Mouse (Mus musculus): ENCODE results near the gene Afap1l2. TPM values are rescaled to one million over a fixed set of nuclear protein-coding genes. Genes with fewer than 3 reads are reported as not detected.

Afap1l2 gene
- polyA plus RNA-seq, 1 experiment: 0.90 TPM

DNA sequence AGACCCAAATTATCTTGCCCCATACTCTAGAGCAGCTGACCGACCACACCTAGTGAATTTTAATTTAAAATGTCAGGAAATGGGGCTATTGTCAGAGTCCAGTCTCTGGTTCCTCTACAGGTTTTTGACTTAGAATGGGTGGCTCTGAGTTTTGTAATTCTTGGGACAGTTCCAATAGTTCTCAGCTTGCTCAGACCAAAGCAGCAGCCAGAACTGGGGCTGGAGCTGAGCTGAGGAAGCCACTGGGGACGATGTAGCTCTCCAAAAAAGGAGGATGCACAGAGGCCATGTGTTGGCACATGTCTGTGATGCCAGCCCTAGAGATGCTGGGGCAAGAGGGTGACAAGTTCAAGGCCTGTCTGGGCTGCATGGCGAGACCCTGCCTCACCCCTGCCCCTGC, 78.6 kb downstream of the Afap1l2 start:
- no peak overlapping the region for H3ac ChIP-seq (ENCODE audit: control insufficient read depth, insufficient read length, low read depth)
- no peak overlapping the region for H3K4me3 ChIP-seq (ENCODE audit: insufficient read depth, poor library complexity, severe bottlenecking)
- H3K27me3 ChIP-seq (ENCODE audit: control insufficient read depth, insufficient read depth, insufficient read length): no peaks in the 10 kb centered on the region
- H3K79me2 ChIP-seq (ENCODE audit: control insufficient read depth, insufficient read depth): no peaks in the 10 kb centered on the region
- no peaks in the 10 kb centered on the region for H3K36me3 ChIP-seq (ENCODE audit: control insufficient read depth, insufficient read depth)
- TF ChIP-seq CTCF (IDR thresholded peaks at IDR 0.05; ENCODE audit: control insufficient read depth, insufficient read depth, insufficient read length): no peak
- no peak for TF ChIP-seq USF1 (IDR thresholded peaks at IDR 0.05; ENCODE audit: low read depth)
- TF ChIP-seq CEBPB (IDR thresholded peaks at IDR 0.05; ENCODE audit: low read depth): no peak
- TF ChIP-seq MYOG (IDR thresholded peaks at IDR 0.05; ENCODE audit: control insufficient read depth, extremely low read depth, insufficient read length): no peak
- no peak for TF ChIP-seq MYOD1 (IDR thresholded peaks at IDR 0.05; ENCODE audit: control insufficient read depth, insufficient read length, low read depth)
- no peak for TF ChIP-seq MAX (IDR thresholded peaks at IDR 0.05)
- no peak for TF ChIP-seq FOSL1 (IDR thresholded peaks at IDR 0.05; ENCODE audit: insufficient read depth, low read length, poor library complexity, severe bottlenecking)
- no peaks in the 10 kb centered on the region for H3K79me3 ChIP-seq (ENCODE audit: low read depth)

DNA sequence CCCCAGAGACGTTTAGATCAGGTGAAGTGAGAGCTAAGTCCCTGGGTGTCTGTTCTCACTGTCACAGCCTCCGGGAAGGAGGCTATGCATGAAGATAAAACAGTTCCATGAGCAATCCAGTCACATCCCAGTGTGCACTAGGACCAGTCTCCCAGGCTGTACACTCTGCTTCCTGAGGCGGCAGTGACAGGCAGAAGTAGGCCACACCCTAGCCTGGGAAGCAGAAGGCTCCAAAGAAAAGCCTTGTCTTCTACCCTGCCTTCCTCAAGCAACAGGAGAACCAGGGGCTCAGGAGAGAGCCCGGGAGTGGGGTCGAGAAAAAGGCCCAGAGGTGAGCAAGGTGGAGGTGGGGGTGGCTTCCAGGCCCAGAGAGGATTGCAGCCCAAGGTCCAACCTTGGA, 86.3 kb downstream of the Afap1l2 start:
- Histone ChIP-seq H3ac (ENCODE audit: control insufficient read depth, insufficient read length, low read depth) (no peak overlapping the region), H3K79me2 (ENCODE audit: control insufficient read depth, insufficient read depth) (no peaks in the 10 kb centered on the region), H3K36me3 (ENCODE audit: control insufficient read depth, insufficient read depth) (no peaks in the 10 kb centered on the region), H3K79me3 (ENCODE audit: low read depth) (no peaks in the 10 kb centered on the region), H3K27me3 (ENCODE audit: control insufficient read depth, insufficient read depth, insufficient read length) (no peaks in the 10 kb centered on the region), H3K4me3 (ENCODE audit: insufficient read depth, poor library complexity, severe bottlenecking) (no peak overlapping the region)
- TF ChIP-seq FOSL1 (IDR thresholded peaks at IDR 0.05; ENCODE audit: insufficient read depth, low read length, poor library complexity, severe bottlenecking): no peak
- no peak for TF ChIP-seq CEBPB (IDR thresholded peaks at IDR 0.05; ENCODE audit: low read depth)
- TF ChIP-seq MAX (IDR thresholded peaks at IDR 0.05): no peak
- no peak for TF ChIP-seq MYOG (IDR thresholded peaks at IDR 0.05; ENCODE audit: control insufficient read depth, extremely low read depth, insufficient read length)
- TF ChIP-seq USF1 (IDR thresholded peaks at IDR 0.05; ENCODE audit: low read depth): no peak
- TF ChIP-seq CTCF (IDR thresholded peaks at IDR 0.05; ENCODE audit: control insufficient read depth, insufficient read depth, insufficient read length): no peak
- no peak for TF ChIP-seq MYOD1 (IDR thresholded peaks at IDR 0.05; ENCODE audit: control insufficient read depth, insufficient read length, low read depth)

DNA sequence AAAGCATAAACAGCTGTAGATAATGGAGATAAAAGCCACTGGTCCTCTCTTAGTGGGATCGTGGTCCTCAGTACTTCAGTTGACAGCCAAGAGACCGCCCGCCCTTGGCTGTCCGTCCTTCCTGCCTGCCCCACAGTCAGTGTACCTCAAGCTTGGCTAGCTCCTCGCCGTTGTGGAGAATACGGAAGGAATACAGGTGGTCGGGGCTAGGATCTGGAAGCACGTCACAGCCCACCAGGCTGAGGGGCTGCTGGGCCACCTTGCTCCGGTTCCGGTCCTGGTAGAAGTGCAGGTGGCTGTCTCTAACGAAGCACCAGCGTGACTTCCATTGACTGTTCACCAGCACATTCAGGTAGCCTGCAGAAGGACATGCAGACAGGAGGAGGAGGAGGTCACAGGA, 87.8 kb downstream of the Afap1l2 start:
- H3K36me3 ChIP-seq (ENCODE audit: control insufficient read depth, insufficient read depth): no peaks in the 10 kb centered on the region
- no peaks in the 10 kb centered on the region for H3K27me3 ChIP-seq (ENCODE audit: control insufficient read depth, insufficient read depth, insufficient read length)
- no peaks in the 10 kb centered on the region for H3K79me3 ChIP-seq (ENCODE audit: low read depth)

DNA sequence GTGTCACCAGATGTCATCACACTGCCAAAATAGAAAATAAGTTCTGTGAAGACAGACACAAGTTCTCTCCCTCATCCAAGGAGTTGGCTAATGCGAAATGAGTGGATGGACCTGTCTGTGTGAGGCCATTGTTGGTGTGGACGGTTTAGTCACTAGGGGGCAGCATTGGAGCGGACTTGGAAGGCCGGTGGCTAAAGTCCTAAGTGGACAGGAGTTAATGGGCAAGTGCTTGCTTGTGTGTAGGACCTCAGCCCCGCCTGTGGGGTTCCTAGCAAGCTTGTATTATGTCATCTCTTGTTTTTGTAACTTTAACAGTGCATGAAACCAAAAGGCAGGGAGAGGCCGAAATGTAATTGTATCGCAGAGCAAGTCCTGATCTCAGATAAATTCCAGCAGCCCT, 88.4 kb downstream of the Afap1l2 start:
- Histone ChIP-seq H3K36me3 (ENCODE audit: control insufficient read depth, insufficient read depth) (no peaks in the 10 kb centered on the region), H3K4me3 (ENCODE audit: insufficient read depth, poor library complexity, severe bottlenecking) (no peak overlapping the region), H3K79me3 (ENCODE audit: low read depth) (no peaks in the 10 kb centered on the region), H3K79me2 (ENCODE audit: control insufficient read depth, insufficient read depth) (no peaks in the 10 kb centered on the region), H3K27me3 (ENCODE audit: control insufficient read depth, insufficient read depth, insufficient read length) (no peaks in the 10 kb centered on the region), H3ac (ENCODE audit: control insufficient read depth, insufficient read length, low read depth) (no peak overlapping the region)
- TF ChIP-seq CTCF (IDR thresholded peaks at IDR 0.05; ENCODE audit: control insufficient read depth, insufficient read depth, insufficient read length) (peak; percentile 90), FOSL1 (IDR thresholded peaks at IDR 0.05; ENCODE audit: insufficient read depth, low read length, poor library complexity, severe bottlenecking) (no peak)

More for the DNA sequence above, 87.8 kb downstream of the Afap1l2 start:
- TF ChIP-seq FOSL1 (IDR thresholded peaks at IDR 0.05; ENCODE audit: insufficient read depth, low read length, poor library complexity, severe bottlenecking): no peak
- no peak for TF ChIP-seq CTCF (IDR thresholded peaks at IDR 0.05; ENCODE audit: control insufficient read depth, insufficient read depth, insufficient read length)
- no peak for TF ChIP-seq MAX (IDR thresholded peaks at IDR 0.05)
- TF ChIP-seq CEBPB (IDR thresholded peaks at IDR 0.05; ENCODE audit: low read depth): no peak
- no peak for TF ChIP-seq MYOG (IDR thresholded peaks at IDR 0.05; ENCODE audit: control insufficient read depth, extremely low read depth, insufficient read length)
- no peak for TF ChIP-seq USF1 (IDR thresholded peaks at IDR 0.05; ENCODE audit: low read depth)
- TF ChIP-seq MYOD1 (IDR thresholded peaks at IDR 0.05; ENCODE audit: control insufficient read depth, insufficient read length, low read depth): no peak
- no peak overlapping the region for H3K4me3 ChIP-seq (ENCODE audit: insufficient read depth, poor library complexity, severe bottlenecking)
- no peak overlapping the region for H3ac ChIP-seq (ENCODE audit: control insufficient read depth, insufficient read length, low read depth)
- no peaks in the 10 kb centered on the region for H3K79me2 ChIP-seq (ENCODE audit: control insufficient read depth, insufficient read depth)

DNA sequence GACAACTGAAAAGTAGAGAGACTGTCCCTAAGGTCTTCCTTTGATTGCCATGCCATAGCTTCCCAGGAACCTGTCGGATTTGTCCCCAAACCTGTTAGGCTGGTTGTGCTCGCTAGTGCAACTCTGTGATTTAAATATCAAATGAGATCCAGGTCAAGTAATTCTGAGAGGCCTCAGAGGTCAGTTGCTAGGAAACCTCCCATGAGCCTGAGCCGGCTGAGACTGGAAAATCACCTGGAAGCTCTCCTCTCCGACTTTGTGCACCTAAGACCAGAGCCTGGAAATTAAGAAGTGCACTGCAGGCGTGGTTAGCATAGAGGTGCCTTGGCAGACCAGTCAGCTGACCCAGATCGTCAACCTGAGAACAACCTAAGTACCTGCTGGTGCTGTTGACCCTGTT, 92.9 kb downstream of the Afap1l2 start:
- Histone ChIP-seq H3ac (ENCODE audit: control insufficient read depth, insufficient read length, low read depth) (no peak overlapping the region), H3K27me3 (ENCODE audit: control insufficient read depth, insufficient read depth, insufficient read length) (peaks cover 3% of the 10 kb centered on the region), H3K4me3 (ENCODE audit: insufficient read depth, poor library complexity, severe bottlenecking) (no peak overlapping the region), H3K79me2 (ENCODE audit: control insufficient read depth, insufficient read depth) (no peaks in the 10 kb centered on the region), H3K79me3 (ENCODE audit: low read depth) (no peaks in the 10 kb centered on the region), H3K36me3 (ENCODE audit: control insufficient read depth, insufficient read depth) (no peaks in the 10 kb centered on the region)
- TF ChIP-seq MYOG (IDR thresholded peaks at IDR 0.05; ENCODE audit: control insufficient read depth, extremely low read depth, insufficient read length) (no peak), FOSL1 (IDR thresholded peaks at IDR 0.05; ENCODE audit: insufficient read depth, low read length, poor library complexity, severe bottlenecking) (no peak), CEBPB (IDR thresholded peaks at IDR 0.05; ENCODE audit: low read depth) (no peak), USF1 (IDR thresholded peaks at IDR 0.05; ENCODE audit: low read depth) (no peak), MYOD1 (IDR thresholded peaks at IDR 0.05; ENCODE audit: control insufficient read depth, insufficient read length, low read depth) (no peak), MAX (IDR thresholded peaks at IDR 0.05) (no peak)

DNA sequence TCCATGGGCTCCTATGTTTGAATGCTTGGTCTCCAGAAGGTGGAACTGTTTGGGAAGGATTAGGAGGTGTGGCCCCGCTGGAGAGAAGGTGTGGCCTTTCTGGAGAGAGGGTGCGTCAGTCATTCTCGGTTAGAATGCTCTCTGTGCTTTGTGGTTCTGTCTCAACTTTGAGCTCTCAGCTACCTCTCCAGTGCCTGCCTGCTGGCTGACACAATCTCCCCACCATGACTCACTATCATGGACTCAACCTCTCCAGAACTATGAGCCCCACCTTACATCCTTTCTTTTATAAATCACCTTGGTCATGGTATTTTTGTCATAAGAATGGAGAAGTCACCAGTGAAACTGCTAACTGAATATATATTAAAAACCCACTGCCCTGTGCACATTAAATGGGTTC, 93.4 kb downstream of the Afap1l2 start:
- TF ChIP-seq CTCF (IDR thresholded peaks at IDR 0.05; ENCODE audit: control insufficient read depth, insufficient read depth, insufficient read length): no peak
- TF ChIP-seq MAX (IDR thresholded peaks at IDR 0.05): no peak
- no peak for TF ChIP-seq FOSL1 (IDR thresholded peaks at IDR 0.05; ENCODE audit: insufficient read depth, low read length, poor library complexity, severe bottlenecking)
- TF ChIP-seq CEBPB (IDR thresholded peaks at IDR 0.05; ENCODE audit: low read depth): no peak
- TF ChIP-seq MYOD1 (IDR thresholded peaks at IDR 0.05; ENCODE audit: control insufficient read depth, insufficient read length, low read depth): no peak
- TF ChIP-seq USF1 (IDR thresholded peaks at IDR 0.05; ENCODE audit: low read depth): no peak
- no peak for TF ChIP-seq MYOG (IDR thresholded peaks at IDR 0.05; ENCODE audit: control insufficient read depth, extremely low read depth, insufficient read length)
- Histone ChIP-seq H3K79me2 (ENCODE audit: control insufficient read depth, insufficient read depth) (no peaks in the 10 kb centered on the region), H3K4me3 (ENCODE audit: insufficient read depth, poor library complexity, severe bottlenecking) (no peak overlapping the region), H3K79me3 (ENCODE audit: low read depth) (no peaks in the 10 kb centered on the region), H3ac (ENCODE audit: control insufficient read depth, insufficient read length, low read depth) (no peak overlapping the region), H3K36me3 (ENCODE audit: control insufficient read depth, insufficient read depth) (no peaks in the 10 kb centered on the region), H3K27me3 (ENCODE audit: control insufficient read depth, insufficient read depth, insufficient read length) (peaks cover 3% of the 10 kb centered on the region)
